Mouse (Mus musculus) small intestine, adult 2 months (tissue): ENCODE measurements around the gene Clcc1. TPM values are rescaled to one million over a fixed set of nuclear protein-coding genes. Genes with fewer than 3 reads are reported as not detected.

Source experiments
- H3K27ac ChIP-seq: fragments of 200-500 bp; 2 replicates; pipeline ENCODE4 v1.5.1; 2012; ENCODE audit warnings: low read depth, low read length, control low read depth, inconsistent platforms; ENCODE audit not compliant: insufficient read depth
- H3K27me3 ChIP-seq: fragments of 200-500 bp; 2 replicates; pipeline ENCODE4 v1.6.1; 2012; ENCODE audit warnings: mild to moderate bottlenecking, moderate library complexity, low read length, inconsistent platforms; ENCODE audit not compliant: control insufficient read depth, insufficient read depth
- H3K36me3 ChIP-seq: fragments of 200-500 bp; 2 replicates; pipeline ENCODE4 v1.6.1; 2012; ENCODE audit warnings: mild to moderate bottlenecking, low read length, control low read depth, inconsistent platforms; ENCODE audit not compliant: control insufficient read depth, insufficient read depth
- H3K4me1 ChIP-seq: fragments of 200-500 bp; 2 replicates; pipeline ENCODE4 v1.6.1; 2012; ENCODE audit warnings: low read length, inconsistent platforms, mixed read lengths; ENCODE audit not compliant: control insufficient read depth, insufficient read depth, insufficient read length
- H3K4me3 ChIP-seq: fragments of 200-500 bp; 2 replicates; pipeline ENCODE4 v1.5.1; 2012; ENCODE audit warnings: low read depth, mild to moderate bottlenecking, control low read depth, inconsistent platforms, low read length, moderate library complexity
- CTCF ChIP-seq: fragments of 200-500 bp; IDR thresholded peaks from 2 replicates; pipeline ENCODE4 v1.5.1; 2012; ENCODE audit warnings: low read depth, mild to moderate bottlenecking, control low read depth, inconsistent platforms, low read length, moderate library complexity, mixed read lengths; ENCODE audit not compliant: insufficient replicate concordance, insufficient read length; ENCODE audit errors: extremely low read depth
- POLR2A ChIP-seq: fragments of 200-500 bp; IDR thresholded peaks from 2 replicates; pipeline ENCODE4 v1.6.1; 2012; ENCODE audit warnings: low read depth, mild to moderate bottlenecking, control low read depth, inconsistent platforms, low read length, moderate library complexity
- WGBS: fragments of 180-500 bp; shearing (Covaris S2); methylation state at CpG from one replicate; pipeline ENCODE4 v1.1.7; 2018; 5-methylcytosine and 5-hydroxymethylcytosine counted together
- polyA plus RNA-seq: library from polyadenylated mRNA; depleted of rRNA; stranded (reverse); fragments of >200 nt; gene quantifications from 2 replicates; pipeline ENCODE4 v1.2.3, GENCODE M21; 2012

The Clcc1 gene
- polyA plus RNA-seq, 1 experiment: 17.7 TPM

GRCm38 (mm10) chr3:108685701-108686100 lies 32.0 kb downstream of the Clcc1 start:
- H3K4me1 ChIP-seq: no peaks in the 10 kb centered on the region
- no peak for TF ChIP-seq POLR2A
- TF ChIP-seq CTCF: no peak
- H3K36me3 ChIP-seq: peaks cover 73% of the 10 kb centered on the region
- H3K27me3 ChIP-seq: no peaks in the 10 kb centered on the region
- no peak overlapping the region for H3K4me3 ChIP-seq
- no peak overlapping the region for H3K27ac ChIP-seq
- 98% methylated on average over 7 of the region's 7 CpGs for WGBS

GRCm38 (mm10) chr3:108689015-108689441 lies 35.3 kb downstream of the Clcc1 start:
- H3K27me3 ChIP-seq: no peaks in the 10 kb centered on the region
- H3K4me1 ChIP-seq: no peaks in the 10 kb centered on the region
- peaks cover 50% of the 10 kb centered on the region for H3K36me3 ChIP-seq
- WGBS: 86% methylated on average over 6 of the region's 6 CpGs
- no peak overlapping the region for H3K4me3 ChIP-seq
- H3K27ac ChIP-seq: no peak overlapping the region
- no peak for TF ChIP-seq POLR2A
- TF ChIP-seq CTCF: no peak

GRCm38 (mm10) chr3:108689446-108689845 lies 35.7 kb downstream of the Clcc1 start:
- 89% methylated on average over 8 of the region's 8 CpGs for WGBS

GRCm38 (mm10) chr3:108689979-108690378 lies 36.3 kb downstream of the Clcc1 start:
- WGBS: 76% methylated on average over 4 of the region's 4 CpGs
- Histone ChIP-seq H3K27ac (no peak overlapping the region), H3K4me3 (no peak overlapping the region), H3K27me3 (no peaks in the 10 kb centered on the region), H3K4me1 (no peaks in the 10 kb centered on the region), H3K36me3 (peaks cover 52% of the 10 kb centered on the region)
- no peak for TF ChIP-seq CTCF
- TF ChIP-seq POLR2A: no peak

More at GRCm38 (mm10) chr3:108689446-108689845, 35.7 kb downstream of the Clcc1 start:
- H3K27ac ChIP-seq: no peak overlapping the region
- H3K27me3 ChIP-seq: no peaks in the 10 kb centered on the region
- peaks cover 49% of the 10 kb centered on the region for H3K36me3 ChIP-seq
- H3K4me1 ChIP-seq: no peaks in the 10 kb centered on the region
- TF ChIP-seq CTCF: no peak
- TF ChIP-seq POLR2A: no peak
- H3K4me3 ChIP-seq: no peak overlapping the region

GRCm38 (mm10) chr3:108694321-108694720 lies 40.6 kb downstream of the Clcc1 start:
- H3K36me3 ChIP-seq: peaks cover 48% of the 10 kb centered on the region
- H3K4me1 ChIP-seq: no peaks in the 10 kb centered on the region
- no peak overlapping the region for H3K4me3 ChIP-seq
- WGBS: 84% methylated on average over 9 of the region's 9 CpGs
- H3K27me3 ChIP-seq: no peaks in the 10 kb centered on the region
- TF ChIP-seq CTCF (no peak), POLR2A (no peak)
- H3K27ac ChIP-seq: no peak overlapping the region

- H3K36me3 ChIP-seq: peaks cover 65% of the 10 kb centered on the region
- no peak overlapping the region for H3K4me3 ChIP-seq
- 93% methylated on average over 8 of the region's 8 CpGs for WGBS
- no peaks in the 10 kb centered on the region for H3K4me1 ChIP-seq
- no peaks in the 10 kb centered on the region for H3K27me3 ChIP-seq
- no peak for TF ChIP-seq CTCF
- TF ChIP-seq POLR2A: no peak
- no peak overlapping the region for H3K27ac ChIP-seq
These were observed 44.9 kb downstream of the Clcc1 start for GRCm38 (mm10) chr3:108698662-108699061.

- no peaks in the 10 kb centered on the region for H3K4me1 ChIP-seq
- TF ChIP-seq CTCF (no peak), POLR2A (no peak)
- H3K27ac ChIP-seq: no peak overlapping the region
- 86% methylated on average over 4 of the region's 4 CpGs for WGBS
- no peaks in the 10 kb centered on the region for H3K27me3 ChIP-seq
- no peak overlapping the region for H3K4me3 ChIP-seq
- peaks cover 57% of the 10 kb centered on the region for H3K36me3 ChIP-seq
These were observed 46.1 kb downstream of the Clcc1 start for GRCm38 (mm10) chr3:108699786-108700185.

- Histone ChIP-seq H3K4me1 (no peaks in the 10 kb centered on the region), H3K4me3 (no peak overlapping the region), H3K36me3 (peaks cover 47% of the 10 kb centered on the region), H3K27me3 (no peaks in the 10 kb centered on the region), H3K27ac (no peak overlapping the region)
- 83% methylated on average over 1 of the region's 1 CpGs for WGBS
- TF ChIP-seq POLR2A: no peak
These were observed 47.5 kb downstream of the Clcc1 start for GRCm38 (mm10) chr3:108701256-108701655.
